Mouse (Mus musculus): ENCODE results near the gene Derl2. TPM values are rescaled to one million over a fixed set of nuclear protein-coding genes. Genes with fewer than 3 reads are reported as not detected.

Gene Derl2
- total RNA-seq (2021), result 10 to 100 TPM; 23.5 to 25.8 TPM

DNA sequence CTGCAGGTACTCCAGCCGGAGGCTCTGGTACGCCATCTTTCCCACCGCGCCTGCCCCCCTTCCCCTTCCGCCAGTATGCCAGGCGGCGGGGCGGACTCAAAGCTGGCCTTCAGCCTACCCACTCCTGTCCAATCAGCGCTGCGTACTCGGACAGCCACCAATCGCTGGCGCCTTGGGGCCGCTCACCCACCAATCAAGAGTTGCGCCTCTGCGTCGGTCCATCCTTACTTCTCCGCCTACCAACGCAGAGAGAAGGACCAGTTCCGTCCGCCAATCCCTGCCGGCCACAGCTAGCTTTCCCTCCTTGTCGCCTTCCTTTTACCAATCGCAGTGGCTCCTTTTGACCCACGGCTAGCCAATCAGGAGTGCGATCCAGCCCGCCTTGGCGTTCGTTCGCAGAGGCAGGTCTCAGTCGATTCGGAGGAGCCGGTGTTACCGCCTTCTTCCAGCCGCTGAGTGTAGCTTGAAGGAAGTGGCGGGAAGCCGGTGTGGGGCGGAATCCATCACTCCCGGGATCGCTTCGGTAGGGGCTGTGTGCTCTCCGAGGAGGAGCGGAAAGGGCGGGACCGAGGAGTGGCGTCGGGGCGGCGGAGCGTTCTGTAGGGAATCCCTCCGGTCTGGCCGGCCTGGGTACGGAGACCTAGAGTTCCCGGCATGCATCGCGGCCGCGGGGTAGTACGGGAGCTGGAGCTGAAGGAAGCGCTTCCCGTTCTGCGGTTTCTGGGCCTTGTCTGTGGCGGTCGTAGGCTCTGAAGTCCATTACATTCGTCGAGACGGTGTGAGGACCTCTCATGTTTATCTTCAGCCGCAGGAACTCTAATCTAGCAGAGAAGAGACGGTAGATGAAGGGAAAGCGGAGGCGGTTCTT lies at the start of gene Derl2, which contains the start of gene Mis12:
Gene Derl2 (minus strand): TSS at position 641 of the 868 bp plus-strand sequence.
Gene Mis12 (plus strand): TSS at position 411 of the 868 bp plus-strand sequence.
- intact Hi-C loops (cut with DNase I), result no loop called here
- peak; percentile 98 to 100 for DNase-seq (ENCODE audit: low spot score in 2 of 2)

DNA sequence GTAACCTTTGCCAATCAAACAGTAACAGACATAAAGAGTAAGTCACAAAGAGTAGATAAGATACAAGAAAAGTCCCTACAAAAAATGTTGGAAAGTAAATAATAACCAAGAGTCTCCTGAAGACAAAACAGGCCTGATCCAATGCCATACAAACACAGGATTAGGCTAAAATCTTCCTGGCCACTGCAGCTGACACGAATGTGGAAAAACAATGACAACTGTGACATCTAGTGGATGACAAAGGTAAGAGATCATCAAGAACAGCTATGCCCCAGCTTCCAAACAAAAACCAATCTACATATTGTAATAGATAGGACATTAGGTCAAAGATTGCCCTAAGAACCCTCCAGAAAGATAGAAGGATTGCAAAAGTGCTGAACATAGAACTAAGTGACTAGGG lies 32.9 kb upstream of the Derl2 start:
- DNase-seq (ENCODE audit: low spot score in 2 of 2), result peak; percentile 25 to 56
- intact Hi-C loops (cut with DNase I), result loop anchor here (1.0 kb wide), 1 partner anchor 69 kb away; the partner anchor contains the start of gene C1qbp

DNA sequence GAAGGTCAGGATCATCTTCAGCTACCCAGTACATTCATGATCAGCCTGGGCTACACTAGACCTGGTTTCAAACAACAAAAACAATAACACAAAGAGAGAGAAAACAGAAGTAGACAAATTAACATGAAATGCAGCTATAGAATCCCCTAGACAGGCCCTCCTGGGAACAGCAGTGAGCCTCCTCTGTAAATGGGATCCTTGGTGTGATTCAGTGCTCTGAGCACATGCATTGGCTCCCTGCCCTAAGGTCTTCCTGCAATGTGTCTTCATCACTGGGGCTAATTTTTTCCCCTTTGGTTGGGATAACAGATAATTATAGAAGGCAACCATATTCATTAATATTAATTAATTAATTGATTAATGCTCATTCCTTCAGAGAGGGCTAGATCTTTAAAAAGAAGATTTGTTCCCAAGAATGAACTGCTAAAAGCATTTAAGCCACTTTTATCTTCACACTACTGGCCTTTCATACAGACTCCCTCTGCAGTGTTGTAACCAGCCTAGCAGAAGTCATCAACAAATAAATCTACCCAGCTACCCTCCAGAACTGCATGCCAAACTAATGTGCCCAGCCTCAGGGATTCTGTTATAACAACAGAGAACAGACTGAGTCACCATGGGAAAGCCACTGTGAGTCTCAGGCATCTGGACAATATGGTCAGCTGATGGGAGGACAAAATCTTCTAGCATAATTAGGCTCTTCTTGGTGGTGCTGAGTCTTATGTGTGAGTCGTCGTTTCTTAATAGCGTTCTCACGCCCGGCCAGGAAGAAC lies 20.1 kb upstream of the Derl2 start:
- intact Hi-C loops (cut with DNase I), result no loop called here
- no peak for DNase-seq (ENCODE audit: low spot score in 2 of 2)

DNA sequence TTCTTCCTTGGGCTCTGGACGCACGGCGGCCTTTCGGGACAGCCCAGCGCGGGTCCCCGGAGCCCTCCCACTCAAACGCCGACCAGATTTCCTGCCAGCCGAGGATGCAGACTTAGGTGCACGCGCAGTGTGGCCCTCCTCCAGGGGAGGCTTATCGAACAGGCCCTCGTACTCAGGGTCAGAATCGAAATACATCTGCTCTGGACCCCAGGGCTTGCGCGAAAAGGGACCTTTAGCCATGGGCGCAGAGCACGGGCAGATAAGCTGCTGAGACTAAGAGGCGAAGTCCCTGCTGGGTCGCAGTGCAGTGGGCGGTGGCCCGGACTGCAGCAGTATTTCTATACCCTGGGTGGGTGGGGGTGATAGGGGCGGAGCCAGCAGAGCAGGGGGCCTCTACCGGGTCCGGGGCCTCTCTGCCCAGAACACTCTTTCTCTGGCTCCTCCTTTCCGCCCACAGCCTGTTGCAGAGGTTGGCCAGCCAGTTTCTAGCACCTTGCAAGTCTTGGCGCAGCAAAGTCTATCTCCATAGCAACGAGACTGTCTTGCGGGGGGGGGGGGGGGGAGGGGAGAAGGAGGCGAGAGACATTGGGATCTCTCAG lies 13.6 kb upstream of the Derl2 start, which contains the start of gene 6330403K07Rik:
Gene 6330403K07Rik (minus strand): TSS at position 351 of the 599 bp plus-strand sequence.
- intact Hi-C loops (cut with DNase I), result no loop called here
- peak; percentile 63 to 88 for DNase-seq (ENCODE audit: low spot score in 2 of 2)

DNA sequence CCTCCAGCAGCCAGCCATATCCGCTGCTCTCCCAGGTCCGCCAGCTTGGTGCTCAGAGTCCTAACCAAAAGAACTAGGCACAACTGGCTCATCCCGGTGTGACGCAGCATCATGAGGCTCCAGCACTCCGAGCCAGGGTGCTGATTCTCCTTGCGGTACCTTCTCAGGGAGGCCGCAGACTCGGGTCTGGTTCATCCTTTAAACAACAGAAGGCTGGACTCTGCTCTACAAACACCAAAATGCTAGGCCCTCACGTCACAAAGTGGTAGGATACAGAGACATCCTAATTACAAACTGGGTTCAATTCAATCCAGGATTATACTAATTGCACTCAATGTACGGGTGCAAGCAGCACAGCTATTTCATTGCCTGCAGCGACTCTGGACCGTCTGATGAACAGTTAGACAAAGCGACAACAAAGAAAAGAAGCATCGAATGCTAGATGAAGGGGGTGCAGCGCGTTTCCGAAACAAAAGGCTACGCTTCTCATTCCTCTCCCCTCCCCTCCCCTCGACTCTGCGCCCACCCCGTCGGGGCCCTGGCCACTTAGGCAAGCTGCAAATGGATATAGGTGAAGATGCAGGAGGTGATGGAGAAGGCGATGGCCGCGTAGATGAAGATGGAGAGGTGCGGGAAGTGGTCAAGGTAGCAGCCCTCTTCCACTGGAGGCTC lies 13.0 kb upstream of the Derl2 start:
- DNase-seq (ENCODE audit: low spot score in 2 of 2), result peak; percentile 51 to 72
- intact Hi-C loops (cut with DNase I), result no loop called here

DNA sequence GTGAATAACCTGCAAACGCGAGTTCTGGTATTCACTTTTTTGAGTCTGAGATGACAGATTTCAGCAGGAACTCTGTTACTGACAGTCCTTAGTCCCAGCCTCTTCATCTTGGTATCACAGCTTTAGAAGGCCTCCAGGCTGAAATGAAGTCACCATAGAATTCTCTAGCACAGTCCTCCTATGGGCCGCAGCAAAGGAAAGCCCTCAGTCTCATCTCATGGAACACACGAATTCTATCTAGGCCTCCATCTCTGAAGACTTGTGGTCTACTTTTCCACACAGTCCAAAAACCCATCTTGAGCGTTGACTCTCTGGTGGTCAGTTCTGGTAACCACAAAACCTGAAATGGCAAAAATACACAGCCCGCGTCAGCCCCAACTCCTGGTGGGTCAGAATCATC lies 12.4 kb upstream of the Derl2 start:
- intact Hi-C loops (cut with DNase I), result no loop called here

DNA sequence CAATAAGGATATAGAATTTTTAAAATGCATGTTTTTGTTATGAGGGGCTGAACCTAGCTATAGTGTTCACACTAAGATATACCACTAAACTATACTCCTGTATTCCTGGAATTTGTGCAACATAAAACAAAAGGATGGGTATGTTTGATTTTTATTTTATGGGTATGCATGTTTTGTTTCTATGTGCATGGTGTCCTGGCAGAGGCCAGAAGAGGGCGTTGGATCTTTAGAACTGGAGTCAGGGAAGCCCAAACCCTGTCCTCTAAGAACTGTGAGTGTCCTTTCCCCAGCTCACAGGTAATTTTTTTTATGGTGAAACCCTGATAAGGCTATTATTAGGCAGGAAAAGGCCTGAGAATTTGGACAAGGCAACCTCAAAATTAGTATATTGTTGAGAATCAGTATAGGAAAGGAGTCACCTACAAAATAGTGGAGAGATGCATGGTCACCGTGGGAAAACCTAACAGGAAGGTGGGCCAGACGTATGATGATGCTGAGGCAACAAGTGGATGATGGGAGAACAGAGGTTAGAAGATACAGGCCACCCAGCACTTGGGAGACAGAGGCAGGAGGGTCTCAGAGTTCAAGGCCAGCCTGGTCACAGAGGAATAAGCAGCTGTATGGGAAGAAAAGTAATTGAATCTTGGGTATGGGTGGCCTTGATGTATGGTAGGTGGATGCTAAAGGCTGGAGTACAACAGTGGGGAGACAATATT lies 9.9 kb upstream of the Derl2 start:
- DNase-seq (ENCODE audit: low spot score in 2 of 2), result peak in 1 of 2 experiments; percentile 14

More for the DNA sequence above, 12.4 kb upstream of the Derl2 start:
- peak; percentile 9 for DNase-seq (ENCODE audit: low spot score in 2 of 2)

DNA sequence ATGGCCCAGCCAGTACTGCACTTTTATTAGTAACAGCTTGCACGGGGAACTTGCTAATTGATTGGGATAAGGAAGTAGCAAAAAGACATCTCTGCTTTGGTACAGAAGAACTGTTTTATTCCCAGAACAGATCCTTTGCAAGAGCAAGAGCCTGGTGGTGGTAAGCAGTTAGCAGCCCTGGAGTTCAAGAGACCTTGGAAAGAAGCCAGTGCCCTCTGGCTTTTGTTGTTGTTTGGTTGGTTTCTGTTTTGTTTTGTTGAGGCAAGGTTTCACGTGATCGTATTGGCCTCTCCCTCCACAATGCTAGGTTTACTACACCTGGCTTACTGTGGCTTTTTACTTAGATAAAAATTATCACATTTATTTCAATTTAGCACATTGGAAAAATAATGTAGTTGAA lies 8.6 kb upstream of the Derl2 start:
- intact Hi-C loops (cut with DNase I), result no loop called here
- DNase-seq (ENCODE audit: low spot score in 2 of 2), result no peak

More for the DNA sequence above, 9.9 kb upstream of the Derl2 start:
- intact Hi-C loops (cut with DNase I), result no loop called here

DNA sequence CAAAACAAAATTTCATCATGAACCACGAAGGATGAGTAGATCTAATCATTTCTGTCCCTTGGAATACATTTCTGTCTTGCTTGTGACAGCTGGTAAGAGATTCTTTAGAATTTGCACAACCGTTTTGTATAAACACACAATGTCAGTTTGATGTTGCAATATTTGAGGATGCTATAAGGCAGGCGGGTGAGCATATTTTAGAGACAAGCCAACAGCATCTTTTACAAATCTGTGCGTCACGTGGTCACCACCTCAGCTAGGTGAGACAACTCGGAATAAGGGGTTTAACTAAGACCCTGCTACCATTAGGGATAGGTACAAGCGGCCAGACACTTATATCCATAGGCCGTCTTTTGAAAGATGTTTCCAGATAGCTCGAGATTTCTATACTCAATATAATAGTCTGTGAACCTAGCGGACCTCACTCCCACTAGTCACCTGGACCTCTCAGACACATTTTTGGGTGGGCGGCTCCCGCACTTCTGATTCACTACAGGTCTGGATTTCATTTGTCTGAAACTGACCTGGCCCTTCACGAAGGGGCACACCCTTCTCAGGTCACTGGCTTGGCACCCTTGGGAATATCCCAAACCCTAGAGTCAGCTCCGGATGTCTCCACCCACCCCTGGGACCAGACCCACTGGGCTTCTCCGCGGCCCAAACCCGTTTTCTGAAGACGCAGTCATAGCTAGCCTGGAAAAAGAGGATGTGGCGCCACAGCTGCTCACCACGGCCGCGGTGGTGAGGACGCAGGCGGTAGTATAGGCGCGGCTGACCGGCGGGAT lies 1.0 kb downstream of the Derl2 start:
- intact Hi-C loops (cut with DNase I), result no loop called here
- DNase-seq (ENCODE audit: low spot score in 2 of 2), result no peak

DNA sequence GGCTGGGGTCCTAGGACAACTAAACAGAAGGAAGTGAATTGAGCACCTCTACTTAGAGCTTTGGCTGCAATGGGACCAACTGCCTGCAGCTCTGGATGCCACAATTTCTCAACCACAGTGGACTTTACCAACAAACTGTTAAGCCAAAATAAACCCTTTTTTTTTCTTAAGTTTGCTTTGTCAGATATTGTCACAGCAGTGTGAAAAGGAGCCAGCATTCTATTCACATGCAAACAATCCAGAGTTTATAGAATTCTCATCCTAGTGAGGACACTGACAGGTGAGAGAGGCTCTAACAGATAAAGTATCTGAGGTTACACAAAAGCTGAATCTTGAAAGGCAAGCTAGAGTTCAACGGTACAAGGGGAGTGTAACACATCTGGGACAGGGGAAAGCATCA lies 2.6 kb downstream of the Derl2 start:
- intact Hi-C loops (cut with DNase I), result no loop called here
- DNase-seq (ENCODE audit: low spot score in 2 of 2), result no peak

DNA sequence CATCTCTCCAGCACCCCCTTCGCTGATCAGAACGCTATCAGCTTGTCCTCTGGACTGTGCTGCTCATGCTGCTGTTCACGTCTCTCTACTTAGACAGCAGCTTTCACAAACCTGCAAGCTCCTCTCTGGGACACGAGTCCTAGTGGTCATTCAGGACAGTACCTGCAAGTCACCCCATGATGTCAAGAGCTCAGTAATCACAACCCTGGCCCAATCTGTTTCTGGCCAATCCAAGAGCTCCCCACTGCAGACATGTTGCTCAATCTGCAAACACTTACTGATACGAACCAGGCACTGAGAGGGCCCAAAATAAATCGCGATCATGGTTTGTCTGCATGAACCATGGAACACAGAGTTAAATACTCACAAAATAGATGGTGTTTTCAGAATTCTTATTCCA lies 6.9 kb downstream of the Derl2 start:
- intact Hi-C loops (cut with DNase I), result no loop called here
- no peak for DNase-seq (ENCODE audit: low spot score in 2 of 2)

DNA sequence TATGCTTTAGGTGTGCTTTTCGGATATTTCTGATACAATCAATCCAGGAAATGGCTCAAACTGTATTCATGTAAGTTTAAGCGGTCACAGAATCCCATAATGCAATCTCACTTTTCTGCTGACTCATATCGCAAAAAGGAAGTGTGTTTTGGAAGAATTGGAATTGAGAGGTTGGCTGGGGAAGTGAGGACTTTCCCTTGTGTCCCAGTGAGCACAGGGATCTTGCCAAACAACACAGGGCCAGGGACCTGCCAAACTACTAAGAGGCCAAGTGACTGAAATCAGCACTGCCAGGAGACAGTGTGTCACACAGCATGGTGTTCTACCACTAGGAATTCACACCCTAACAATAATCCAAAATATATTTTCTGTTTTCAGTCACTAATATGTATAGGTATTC lies 11.3 kb downstream of the Derl2 start:
- intact Hi-C loops (cut with DNase I), result loop anchor here (10.0 kb wide), 1 partner anchor 316 kb away; no protein-coding TSS in a partner anchor
- no peak for DNase-seq (ENCODE audit: low spot score in 2 of 2)

DNA sequence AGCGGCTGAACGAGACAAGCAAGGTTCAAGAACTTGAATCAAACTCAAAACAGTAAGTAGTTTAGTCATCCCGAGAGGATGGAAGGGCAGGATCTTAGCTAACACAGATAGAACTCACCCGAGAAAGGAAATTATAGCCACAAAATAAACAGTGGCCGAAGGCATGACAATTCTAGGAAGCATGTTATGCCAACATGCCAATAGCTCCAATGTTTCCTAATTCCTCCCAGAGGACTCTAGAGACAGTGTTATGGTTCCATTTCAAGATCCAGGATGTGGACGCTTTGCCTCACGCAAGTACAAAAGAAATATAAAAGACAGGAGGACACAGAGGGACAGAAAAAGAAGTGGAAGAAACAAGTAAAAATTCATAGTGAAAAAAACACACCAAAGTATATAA lies 11.8 kb downstream of the Derl2 start:
- no peak for DNase-seq (ENCODE audit: low spot score in 2 of 2)
- intact Hi-C loops (cut with DNase I), result loop anchor here (10.0 kb wide), 1 partner anchor 317 kb away; no protein-coding TSS in a partner anchor

DNA sequence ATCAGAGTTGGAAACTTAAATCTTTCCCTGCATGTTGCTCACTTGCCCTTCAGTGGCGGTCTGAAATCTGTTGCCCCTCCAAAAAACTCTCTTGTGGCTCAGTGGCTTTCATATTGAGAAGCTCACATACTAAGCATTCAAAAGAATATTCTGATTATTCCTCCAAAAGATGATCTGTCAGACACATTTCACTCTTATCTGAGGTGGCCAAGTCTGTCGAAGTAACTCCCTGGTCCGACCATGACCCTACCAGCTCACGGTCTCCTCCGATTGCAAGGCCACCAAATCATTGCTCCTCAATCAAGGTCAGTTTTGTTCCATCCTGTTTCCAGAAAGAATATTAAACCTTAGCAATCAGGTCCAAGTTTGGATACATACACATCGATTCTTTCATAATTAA lies 12.6 kb downstream of the Derl2 start:
- DNase-seq (ENCODE audit: low spot score in 2 of 2), result no peak
- intact Hi-C loops (cut with DNase I), result loop anchor here (10.0 kb wide), 1 partner anchor 318 kb away; no protein-coding TSS in a partner anchor

DNA sequence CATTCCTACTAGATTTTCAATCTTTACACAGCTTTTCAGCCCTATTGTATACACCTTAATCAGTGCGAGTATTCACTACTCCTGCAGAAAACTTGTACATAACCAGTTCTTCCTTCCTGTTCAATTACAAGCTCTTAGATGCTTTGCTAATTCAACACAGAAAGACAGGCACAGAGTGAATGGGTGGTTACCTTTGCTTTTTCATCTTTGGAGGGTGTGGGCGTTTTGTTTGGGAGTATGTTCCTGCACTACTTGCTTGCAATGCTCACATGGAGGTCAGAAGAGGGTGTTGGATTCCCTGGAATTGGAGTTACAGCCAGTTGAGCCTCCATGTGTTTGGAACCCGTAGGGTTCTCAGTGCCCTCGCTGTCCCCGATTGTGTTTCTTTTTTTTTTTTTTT lies 14.6 kb downstream of the Derl2 start:
- intact Hi-C loops (cut with DNase I), result loop anchor here (10.0 kb wide), 1 partner anchor 320 kb away; no protein-coding TSS in a partner anchor
- peak in 1 of 2 experiments; percentile 18 for DNase-seq (ENCODE audit: low spot score in 2 of 2)

DNA sequence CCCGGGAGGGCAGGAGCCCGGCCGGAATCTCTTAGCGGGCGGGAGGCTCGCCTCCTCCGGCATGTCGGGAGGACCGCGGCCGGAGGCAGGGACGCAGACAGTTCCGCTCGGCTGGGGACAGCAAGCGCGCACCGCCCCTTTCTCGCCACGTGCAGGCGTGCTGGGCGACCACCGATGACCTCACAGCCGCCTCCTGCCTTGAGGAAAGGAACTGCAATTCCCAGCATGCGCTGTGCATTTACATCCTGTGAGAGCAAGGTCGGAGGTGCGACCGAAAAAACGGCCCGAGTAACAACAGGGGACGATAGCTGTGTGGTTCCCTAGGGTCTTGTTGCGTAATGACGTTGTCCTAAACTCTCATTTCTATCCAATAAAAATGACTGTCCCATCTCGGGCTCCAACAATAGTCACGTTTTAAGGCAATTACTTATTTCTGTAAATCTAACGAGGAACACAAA lies 15.3 kb downstream of the Derl2 start, which contains the start of gene Dhx33:
Gene Dhx33 (minus strand): TSS at position 122 of the 458 bp plus-strand sequence.
- intact Hi-C loops (cut with DNase I), result loop anchor here (10.0 kb wide), 1 partner anchor 320 kb away; no protein-coding TSS in a partner anchor
- DNase-seq (ENCODE audit: low spot score in 2 of 2), result peak; percentile 98 to 99

DNA sequence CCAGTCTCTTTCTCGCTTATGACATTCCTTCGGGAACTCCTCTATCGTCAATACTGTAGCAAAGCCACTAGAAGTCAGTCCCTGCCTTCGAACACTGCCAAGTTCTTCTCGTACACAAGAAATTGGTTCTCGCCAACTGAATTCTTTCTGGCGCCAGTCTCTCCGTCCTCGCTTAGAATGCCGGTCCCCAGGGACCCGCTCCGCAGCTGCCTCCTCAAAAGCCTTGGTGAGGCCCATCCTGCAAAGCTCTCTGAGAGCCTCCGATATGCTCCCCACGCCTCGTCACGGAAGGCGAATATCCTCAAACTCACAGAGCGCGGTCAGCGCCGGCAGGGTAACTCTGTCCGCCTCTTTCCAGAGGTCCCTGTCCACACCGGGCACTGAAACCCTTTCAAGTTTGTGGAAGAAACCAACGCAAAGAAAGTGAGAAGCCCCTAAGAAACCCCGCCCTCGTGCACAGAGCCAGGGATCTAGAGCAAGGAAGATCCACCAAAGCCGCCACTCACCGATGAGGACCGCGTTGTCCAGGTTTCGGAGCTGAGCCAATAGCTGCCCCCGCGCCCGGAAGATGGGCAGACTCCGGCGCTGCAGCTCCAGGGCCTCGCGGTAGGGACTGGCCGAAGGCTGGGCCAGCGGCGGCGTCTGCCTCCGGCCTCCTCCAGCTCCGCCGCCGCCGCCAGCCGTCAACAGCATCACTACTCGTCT lies 15.9 kb downstream of the Derl2 start:
- DNase-seq (ENCODE audit: low spot score in 2 of 2), result no peak
- intact Hi-C loops (cut with DNase I), result loop anchor here (10.0 kb wide), 1 partner anchor 321 kb away; no protein-coding TSS in a partner anchor

All from left cerebral cortex, postnatal 25 days (tissue).